Mouse (Mus musculus) kidney, adult 18-20 months (tissue): ENCODE measurements around the gene Hmgcl.

ENCODE experiments used
- DNase-seq: peaks from one replicate; pipeline ENCODE4 v3.0.0; 2021

Gene Hmgcl

DNA sequence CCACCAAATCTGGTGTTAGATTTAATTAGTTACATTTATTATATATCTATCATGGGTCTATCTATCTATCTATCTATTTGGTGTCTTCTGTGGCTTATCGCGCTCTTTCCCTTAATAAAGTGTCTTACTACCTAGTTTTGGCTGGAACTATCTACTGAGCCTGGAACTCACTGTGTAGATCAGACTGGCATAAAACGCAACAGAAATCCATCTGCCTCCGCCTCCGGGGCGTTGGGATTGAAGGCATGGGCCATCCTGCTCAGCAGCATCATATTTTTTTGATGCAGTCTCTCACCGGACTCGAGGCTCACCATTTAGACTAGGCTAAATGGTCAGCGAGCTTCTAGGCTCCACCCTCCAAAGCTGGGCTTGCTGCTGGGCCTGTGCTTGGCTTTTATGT lies 41.5 kb downstream of the Hmgcl start:
- DNase-seq = no peak

DNA sequence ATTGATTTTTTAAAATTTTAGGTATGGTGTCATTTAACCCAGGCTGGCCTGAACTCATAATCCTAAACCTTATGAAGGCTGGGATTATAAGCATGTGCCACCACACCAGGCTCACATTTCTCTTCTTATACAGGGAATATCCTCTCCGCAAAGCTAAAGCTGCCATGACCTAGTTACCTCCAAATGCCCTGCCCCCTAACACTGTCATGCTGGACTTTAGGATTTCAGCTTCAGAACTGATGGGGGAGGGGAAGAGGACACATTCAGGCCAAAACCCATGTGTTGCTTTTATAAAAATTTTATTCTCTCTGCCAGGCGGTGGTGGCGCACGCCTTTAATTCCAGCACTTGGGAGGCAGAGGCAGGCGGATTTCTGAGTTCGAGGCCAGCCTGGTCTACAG lies 47.7 kb downstream of the Hmgcl start:
- no peak for DNase-seq

DNA sequence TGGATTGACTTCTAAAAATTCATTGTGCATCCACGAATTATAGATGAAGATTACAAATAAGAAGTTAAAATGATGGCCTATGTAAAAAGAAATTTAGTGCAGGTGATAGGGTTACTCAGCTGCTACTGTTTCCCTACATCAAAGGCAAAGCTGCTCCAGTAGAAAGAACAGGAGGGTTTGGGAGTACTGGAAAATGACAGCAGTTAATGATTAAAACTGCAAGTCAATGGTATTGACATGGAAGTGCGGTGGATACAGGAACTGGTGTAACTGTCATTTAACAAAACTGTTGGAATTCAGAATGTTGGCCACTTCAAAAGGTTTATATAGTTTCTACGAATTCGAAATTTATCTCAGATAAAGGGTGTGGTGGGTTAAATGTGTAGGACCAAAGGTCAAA lies 48.9 kb downstream of the Hmgcl start:
- DNase-seq = no peak

DNA sequence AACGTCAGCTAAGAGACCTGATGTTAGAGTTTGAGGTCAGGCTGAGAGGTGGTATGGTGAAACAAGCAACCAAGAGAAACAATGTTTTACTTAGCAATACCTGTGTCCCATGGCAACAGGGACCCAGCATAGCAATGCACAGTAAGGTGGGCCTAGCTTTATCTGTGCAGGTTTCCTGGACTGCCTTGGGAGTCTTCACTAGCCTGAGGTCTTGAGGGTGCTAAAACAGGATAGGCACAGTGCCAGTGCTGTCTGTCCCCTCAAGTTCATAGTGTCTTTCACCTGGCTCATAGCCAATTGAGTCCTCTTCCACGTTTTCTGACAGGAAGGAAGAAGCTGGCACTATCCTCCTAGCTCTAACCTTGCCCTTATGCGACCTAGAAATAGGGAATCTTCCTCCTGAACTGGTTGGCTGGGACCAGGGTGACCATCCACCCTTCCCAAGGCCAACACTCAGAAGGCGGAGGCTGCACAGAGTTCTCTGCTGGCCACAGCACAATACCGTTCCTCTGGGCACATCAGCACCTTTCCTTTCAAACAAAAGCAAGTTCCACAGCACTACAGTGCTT lies 57.9 kb downstream of the Hmgcl start:
- no peak for DNase-seq

DNA sequence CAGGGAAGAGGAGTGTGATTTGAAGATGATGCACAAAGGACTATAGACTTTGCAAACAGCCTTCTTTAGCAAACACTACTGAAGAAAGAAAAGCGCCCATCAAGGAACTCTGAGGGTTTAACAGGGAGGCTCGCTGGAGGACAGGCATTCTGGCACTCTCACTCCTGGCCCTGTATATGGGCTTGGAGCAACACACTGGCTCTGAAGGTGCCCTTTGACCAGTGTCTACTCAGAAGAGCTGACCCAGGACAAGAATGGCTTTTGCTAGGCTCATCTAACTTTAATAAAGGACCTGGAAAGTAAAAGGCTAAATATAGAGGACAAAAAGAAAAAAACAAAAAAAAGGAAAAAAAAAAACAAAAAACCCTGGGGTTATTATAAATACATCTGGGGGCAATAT lies 58.7 kb downstream of the Hmgcl start:
- DNase-seq = no peak

DNA sequence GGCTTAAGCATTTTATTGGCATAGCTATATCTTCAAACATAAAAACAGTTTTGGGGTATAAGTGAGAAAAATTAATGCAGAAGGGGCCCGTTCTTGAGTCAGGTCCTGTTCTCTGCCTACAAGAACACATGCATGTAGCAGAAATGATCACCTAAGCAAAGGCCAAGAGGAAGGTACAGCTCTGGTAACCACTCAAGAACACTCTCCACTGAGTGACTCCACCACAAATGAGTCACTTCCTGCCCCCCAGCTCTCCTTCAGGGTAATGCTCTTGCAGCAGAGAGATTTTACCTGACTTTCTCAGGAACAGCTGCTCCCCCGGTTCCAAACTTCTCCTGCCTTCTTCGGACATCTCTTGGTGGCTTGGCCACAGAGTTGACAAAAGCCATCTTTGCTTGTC lies 60.6 kb downstream of the Hmgcl start:
- DNase-seq = no peak

DNA sequence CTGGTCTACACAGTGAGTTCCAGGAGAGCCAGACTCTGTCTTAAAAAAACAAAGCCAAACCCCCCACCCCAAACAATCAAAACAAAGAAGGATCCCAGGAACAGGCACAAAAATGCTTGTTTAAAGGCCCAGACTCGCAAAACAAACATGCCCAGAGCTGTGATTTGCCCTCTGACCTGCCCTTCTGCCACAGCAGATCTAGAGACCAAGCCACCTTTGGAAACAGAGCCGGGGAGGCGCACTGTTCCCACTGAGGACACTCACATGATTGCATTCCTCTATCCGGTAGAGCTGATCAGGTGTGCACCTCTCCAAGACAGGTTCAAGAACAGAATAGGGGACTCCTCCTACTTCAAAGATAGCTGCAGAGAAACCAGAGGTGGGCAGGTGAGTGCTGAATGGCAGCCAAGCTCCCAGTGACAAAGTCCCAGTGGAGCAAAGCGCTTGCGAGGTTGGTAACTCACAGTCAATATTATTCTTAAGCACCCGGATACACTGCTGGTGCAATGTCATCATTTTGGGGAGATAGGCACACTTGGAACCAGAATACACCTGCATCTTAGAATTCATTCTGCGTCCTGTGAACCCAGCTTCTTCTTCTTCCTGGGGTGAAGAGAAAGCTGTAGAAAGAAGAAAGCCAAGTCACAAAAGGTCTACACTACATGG lies 62.7 kb downstream of the Hmgcl start:
- DNase-seq = no peak

DNA sequence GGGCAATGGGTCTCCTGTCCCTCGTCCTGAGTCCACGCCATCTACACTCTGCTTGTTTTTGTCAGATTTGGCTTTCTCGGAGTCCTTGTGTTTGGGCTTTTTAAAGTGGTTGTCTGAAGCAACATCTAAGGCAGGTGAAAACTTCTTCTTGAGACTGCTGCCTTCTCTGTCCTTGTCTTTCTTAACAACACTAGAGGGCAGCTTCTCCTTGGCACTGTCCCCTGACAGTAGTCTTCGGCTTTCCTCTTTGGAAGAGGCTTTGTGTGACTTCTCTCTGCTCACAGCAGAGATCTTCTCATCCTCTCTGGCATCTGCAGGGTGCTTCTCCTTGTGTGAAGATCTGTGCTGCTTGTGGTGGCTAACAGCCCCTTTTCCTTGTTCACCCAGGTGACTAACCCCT lies 64.3 kb downstream of the Hmgcl start:
- no peak for DNase-seq
